Mouse (Mus musculus): Measurements from ENCODE around the gene Ccl17. TPM values are rescaled to one million over a fixed set of nuclear protein-coding genes. Genes with fewer than 3 reads are reported as not detected.
"Not testable (repeated sequence)": the region's sequence is repeated elsewhere in the genome, so short reads cannot be mapped to it uniquely, and the experiment has no call there.

The Ccl17 gene
- polyA plus RNA-seq, 1 experiment from 2014 or later, result 0.32 TPM

DNA sequence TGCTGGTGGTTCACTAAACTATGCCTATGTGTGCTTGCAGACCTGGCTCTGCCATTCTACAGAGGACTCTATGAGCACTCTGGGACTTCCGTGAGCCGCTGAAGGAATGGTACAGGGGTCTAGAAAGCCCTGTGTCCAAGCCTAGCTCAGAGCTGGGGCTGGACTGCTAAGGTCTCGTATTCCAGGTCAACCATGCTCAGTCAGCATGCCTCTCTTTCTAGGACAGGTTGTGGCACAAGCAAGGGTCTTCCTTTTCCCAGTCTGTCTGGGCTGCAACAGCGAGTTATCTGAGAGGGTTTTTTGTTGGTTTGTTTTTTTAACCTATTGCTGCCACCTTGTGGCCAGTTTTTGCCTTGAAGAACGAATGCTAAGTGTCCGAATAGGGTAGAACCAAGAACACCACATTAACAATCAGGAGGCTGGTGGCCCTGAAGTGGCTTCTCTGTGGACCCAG, 2.4 kb downstream of the Ccl17 start:
- 32% methylated on average over 6 of the region's 6 CpGs for WGBS
- peak; percentile 61; the same call in 1 of the 2 replicates for ATAC-seq (ENCODE audit: borderline replicate concordance, extremely low read depth, low FRiP score, low TSS enrichment)

DNA sequence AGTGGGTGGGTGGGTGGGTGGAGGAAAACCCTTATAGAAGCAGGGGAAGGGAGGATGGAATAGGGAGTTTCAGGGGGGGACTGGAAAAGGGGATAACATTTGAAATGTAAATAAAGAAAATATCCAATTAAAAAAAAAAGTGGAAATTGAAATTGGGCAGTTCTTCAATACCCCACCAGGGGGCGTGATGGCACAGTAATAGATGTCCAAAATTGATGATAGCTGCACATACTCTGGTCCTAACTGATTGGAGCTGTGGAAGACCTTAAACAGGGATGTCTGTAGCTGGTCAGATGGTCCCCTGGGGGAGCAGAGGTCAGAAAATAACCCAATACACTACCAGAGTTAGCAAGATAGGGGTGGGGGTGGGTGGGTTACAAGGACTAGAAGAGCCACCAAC, 4.3 kb downstream of the Ccl17 start:
- no peak overlapping the region for H3K4me3 ChIP-seq
- H3K4me2 ChIP-seq, result no peak overlapping the region
- no peaks in the 10 kb centered on the region for H3K9me3 ChIP-seq
- no peaks in the 10 kb centered on the region for H3K27me3 ChIP-seq
- no peaks in the 10 kb centered on the region for H3K4me1 ChIP-seq
- ATAC-seq (ENCODE audit: borderline replicate concordance, extremely low read depth, low FRiP score, low TSS enrichment), result no peak
- no peak overlapping the region for H3K27ac ChIP-seq
- H3K9ac ChIP-seq, result no peak overlapping the region
- no peaks in the 10 kb centered on the region for H3K36me3 ChIP-seq
- WGBS, result 0% methylated on average over 1 of the region's 1 CpGs

More for the DNA sequence above, 2.4 kb downstream of the Ccl17 start:
- no peaks in the 10 kb centered on the region for H3K9me3 ChIP-seq
- H3K4me3 ChIP-seq, result no peak overlapping the region
- H3K36me3 ChIP-seq, result no peaks in the 10 kb centered on the region
- H3K4me2 ChIP-seq, result no peak overlapping the region
- no peak overlapping the region for H3K9ac ChIP-seq
- H3K27ac ChIP-seq, result no peak overlapping the region
- H3K4me1 ChIP-seq, result no peaks in the 10 kb centered on the region
- H3K27me3 ChIP-seq, result no peaks in the 10 kb centered on the region

DNA sequence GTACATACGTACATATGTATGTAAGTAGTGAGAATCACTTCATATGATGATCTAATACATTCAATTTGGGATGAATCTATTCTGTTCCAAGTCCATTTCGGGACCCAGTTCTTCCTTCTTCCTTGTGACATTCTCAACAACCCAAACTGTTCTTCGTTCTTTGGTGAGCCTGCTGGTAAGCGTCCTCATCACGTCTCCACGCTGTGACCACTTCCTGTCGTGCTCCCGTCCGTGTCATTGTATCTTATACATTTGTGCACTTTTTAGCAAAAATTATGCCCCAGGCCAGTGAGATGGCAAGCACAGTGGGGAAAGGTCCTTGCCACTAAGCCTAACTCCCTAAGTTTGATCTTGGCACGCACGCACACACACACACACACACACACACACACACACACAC, 7.7 kb downstream of the Ccl17 start:
- Histone ChIP-seq H3K27me3 (no peaks in the 10 kb centered on the region), H3K9me3 (no peaks in the 10 kb centered on the region), H3K4me1 (no peaks in the 10 kb centered on the region), H3K9ac (no peak overlapping the region), H3K4me3 (no peak overlapping the region), H3K27ac (no peak overlapping the region), H3K36me3 (peaks cover 17% of the 10 kb centered on the region), H3K4me2 (no peak overlapping the region)
- no peak for ATAC-seq (ENCODE audit: borderline replicate concordance, extremely low read depth, low FRiP score, low TSS enrichment)
- WGBS, result 70% methylated on average over 11 of the region's 11 CpGs

DNA sequence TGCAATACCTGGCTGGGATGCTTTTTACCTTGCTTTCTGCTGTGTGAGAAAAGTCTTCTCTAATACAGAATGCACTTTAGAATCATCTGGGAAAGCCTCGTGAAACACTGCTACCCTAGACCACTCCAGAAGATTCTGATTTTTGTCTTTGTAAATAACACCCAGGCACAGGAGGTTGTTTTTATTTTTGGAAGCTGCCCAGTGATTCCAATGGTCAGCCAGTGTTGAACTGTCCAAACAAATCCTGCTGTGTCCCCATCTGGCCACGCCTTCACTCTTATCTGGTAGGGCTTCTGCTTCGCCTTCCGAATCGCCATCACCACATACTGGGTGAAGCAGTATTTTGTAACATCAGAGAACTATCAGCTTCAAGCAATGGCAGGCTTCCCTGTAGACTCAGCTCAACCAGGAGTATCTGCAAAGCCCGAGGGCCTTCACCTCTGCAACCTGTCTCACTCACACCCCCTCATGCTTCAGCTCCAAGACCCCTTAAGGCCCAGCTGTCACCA, 9.5 kb downstream of the Ccl17 start:
- no peak for ATAC-seq (ENCODE audit: borderline replicate concordance, extremely low read depth, low FRiP score, low TSS enrichment)
- H3K4me2 ChIP-seq, result no peak overlapping the region
- 60% methylated on average over 6 of the region's 6 CpGs for WGBS

DNA sequence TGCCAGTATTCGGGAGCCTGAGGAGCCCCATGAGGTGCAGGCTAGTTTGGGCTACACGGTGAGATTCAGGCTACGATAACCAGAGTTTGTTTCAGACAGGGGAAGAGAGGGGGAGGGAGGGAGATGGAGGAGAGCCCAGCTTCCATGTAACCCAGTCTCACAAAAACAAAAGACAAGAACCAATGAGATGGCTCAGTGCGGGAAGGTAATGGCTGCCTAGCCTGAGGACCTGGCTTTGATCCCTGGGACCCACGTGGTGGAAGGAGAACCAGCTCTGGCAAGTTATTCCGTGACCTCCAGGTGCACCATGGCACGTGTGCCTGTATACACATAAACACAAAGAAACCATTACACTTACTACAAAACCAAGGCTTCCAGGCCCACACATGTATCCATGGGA, 10.3 kb downstream of the Ccl17 start:
- no peaks in the 10 kb centered on the region for H3K27me3 ChIP-seq
- peaks cover 37% of the 10 kb centered on the region for H3K36me3 ChIP-seq
- no peak overlapping the region for H3K9ac ChIP-seq
- no peak overlapping the region for H3K4me2 ChIP-seq
- no peak overlapping the region for H3K27ac ChIP-seq
- ATAC-seq (ENCODE audit: borderline replicate concordance, extremely low read depth, low FRiP score, low TSS enrichment), result no peak
- no peak overlapping the region for H3K4me3 ChIP-seq
- H3K4me1 ChIP-seq, result no peaks in the 10 kb centered on the region
- H3K9me3 ChIP-seq, result no peaks in the 10 kb centered on the region
- WGBS, result 86% methylated on average over 7 of the region's 7 CpGs

More for the DNA sequence above, 9.5 kb downstream of the Ccl17 start:
- Histone ChIP-seq H3K4me1 (no peaks in the 10 kb centered on the region), H3K9ac (no peak overlapping the region), H3K27ac (no peak overlapping the region), H3K27me3 (no peaks in the 10 kb centered on the region), H3K9me3 (no peaks in the 10 kb centered on the region), H3K36me3 (peaks cover 32% of the 10 kb centered on the region), H3K4me3 (no peak overlapping the region)

DNA sequence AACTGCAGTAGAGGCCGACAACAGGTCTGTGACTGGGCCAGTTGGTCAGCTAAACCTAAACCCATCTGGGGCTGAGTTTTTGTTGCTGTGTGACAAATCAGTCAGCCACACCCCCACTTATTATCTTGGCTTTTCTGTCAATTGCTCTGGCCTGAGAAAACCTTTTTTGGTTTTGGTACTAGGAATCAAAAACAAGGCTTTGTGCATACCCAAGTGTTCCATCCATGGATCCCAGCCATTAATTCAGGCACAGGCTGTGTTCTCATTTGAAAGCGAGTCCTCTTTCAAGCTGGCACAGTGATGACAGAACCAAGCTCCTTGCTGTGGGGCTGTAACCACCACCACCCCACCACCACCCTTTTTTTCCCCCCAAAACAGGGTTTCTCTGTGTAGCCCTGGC, 11.1 kb downstream of the Ccl17 start:
- no peak overlapping the region for H3K4me2 ChIP-seq
- H3K4me1 ChIP-seq, result no peaks in the 10 kb centered on the region
- H3K4me3 ChIP-seq, result no peak overlapping the region
- H3K9me3 ChIP-seq, result no peaks in the 10 kb centered on the region
- peaks cover 44% of the 10 kb centered on the region for H3K36me3 ChIP-seq
- no peak overlapping the region for H3K9ac ChIP-seq
- H3K27ac ChIP-seq, result no peak overlapping the region
- no peaks in the 10 kb centered on the region for H3K27me3 ChIP-seq
- ATAC-seq (ENCODE audit: borderline replicate concordance, extremely low read depth, low FRiP score, low TSS enrichment), result no peak
- 94% methylated on average over 2 of the region's 2 CpGs for WGBS

DNA sequence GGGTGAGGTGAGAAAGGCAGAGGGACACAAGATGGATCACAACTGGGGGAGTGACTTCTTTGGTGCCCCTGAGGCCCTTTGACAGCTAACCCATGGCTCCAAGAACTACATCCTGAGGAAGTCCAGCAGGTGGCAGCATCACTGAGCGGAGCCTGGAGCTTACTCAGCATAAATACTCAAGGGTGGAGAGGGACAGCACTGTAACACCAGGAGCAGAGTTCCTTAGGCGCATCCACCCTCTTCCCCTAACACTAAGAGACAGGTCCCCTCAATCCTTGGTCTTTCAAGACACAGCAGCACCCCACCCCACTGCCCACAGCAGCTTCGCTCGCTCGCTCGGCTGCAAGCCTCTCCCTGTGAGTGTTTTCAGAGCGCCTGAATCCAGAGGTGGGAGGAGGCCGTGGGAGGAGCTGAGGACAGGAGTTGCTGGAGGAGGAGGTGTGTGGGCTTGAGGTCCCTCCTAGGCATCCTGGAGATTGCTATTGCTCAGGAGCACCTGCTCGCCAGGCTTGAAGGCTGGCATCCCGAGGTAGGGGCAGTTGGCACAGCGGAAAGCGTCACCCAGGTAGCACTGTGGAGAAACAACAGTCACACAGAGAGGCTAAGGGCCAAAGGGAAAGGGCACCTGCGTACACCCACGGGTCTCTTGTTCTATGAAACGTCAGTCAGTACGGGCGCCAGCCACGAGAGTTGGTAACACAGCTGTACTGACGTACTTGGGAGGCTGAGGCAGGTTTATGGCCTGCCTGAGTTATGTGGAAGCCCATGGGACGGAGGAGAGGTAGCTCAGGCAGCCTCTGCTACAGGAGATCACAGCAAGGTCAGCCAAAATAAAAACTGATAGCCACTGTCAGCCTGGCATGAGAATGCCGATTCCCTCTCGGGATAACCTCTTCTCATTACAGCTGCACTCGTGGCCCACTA, 12.6 kb downstream of the Ccl17 start:
- Histone ChIP-seq H3K4me1 (no peaks in the 10 kb centered on the region), H3K4me2 (no peak overlapping the region), H3K9me3 (no peaks in the 10 kb centered on the region), H3K4me3 (no peak overlapping the region), H3K27me3 (no peaks in the 10 kb centered on the region), H3K27ac (no peak overlapping the region), H3K36me3 (peaks cover 53% of the 10 kb centered on the region), H3K9ac (no peak overlapping the region)
- ATAC-seq (ENCODE audit: borderline replicate concordance, extremely low read depth, low FRiP score, low TSS enrichment), result peak; percentile 50
- WGBS, result 79% methylated on average over 23 of the region's 23 CpGs

DNA sequence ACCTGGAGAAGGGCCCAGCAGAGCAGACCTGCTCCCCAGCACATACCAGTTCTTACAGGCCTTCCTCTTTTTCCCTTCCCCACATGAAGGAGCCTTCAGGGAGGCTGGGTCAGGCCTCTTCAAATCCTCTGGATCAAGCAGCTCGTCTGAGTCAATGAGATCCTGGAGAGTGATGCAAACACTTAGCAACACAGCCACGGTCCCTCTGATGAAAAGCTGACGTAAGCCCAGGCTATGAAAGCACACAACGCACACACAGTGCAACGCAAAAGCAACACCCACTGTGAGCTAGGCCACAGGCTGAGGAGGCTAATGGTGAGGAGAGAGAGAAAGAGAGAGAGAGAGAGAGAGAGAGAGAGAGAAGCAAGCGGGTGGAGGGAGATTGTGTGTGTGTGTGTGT, 14.9 kb downstream of the Ccl17 start:
- Histone ChIP-seq H3K4me2 (no peak overlapping the region), H3K4me3 (no peak overlapping the region), H3K9ac (no peak overlapping the region), H3K4me1 (no peaks in the 10 kb centered on the region), H3K27me3 (no peaks in the 10 kb centered on the region), H3K27ac (no peak overlapping the region), H3K36me3 (peaks cover 67% of the 10 kb centered on the region), H3K9me3 (no peaks in the 10 kb centered on the region)
- no peak for ATAC-seq (ENCODE audit: borderline replicate concordance, extremely low read depth, low FRiP score, low TSS enrichment)
- WGBS, result 77% methylated on average over 6 of the region's 6 CpGs

DNA sequence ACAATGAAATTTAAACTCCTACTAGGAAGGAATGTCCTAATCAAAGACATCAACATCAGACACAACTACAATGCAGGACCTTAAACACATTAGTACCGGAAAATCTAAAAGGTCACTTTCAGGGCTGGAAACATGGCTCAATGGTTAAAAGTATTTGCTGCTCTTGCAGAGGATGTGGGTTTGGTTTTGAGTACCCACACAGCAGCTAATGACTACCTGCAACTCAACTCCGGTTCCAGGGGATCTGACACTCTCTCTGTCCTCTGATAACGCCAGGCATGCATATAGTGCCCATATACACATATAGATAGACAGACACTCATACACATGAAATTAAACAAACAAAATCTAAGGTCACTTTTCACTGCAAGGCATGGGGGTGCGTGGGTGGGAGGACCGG, 16.0 kb downstream of the Ccl17 start:
- H3K36me3 ChIP-seq, result peaks cover 70% of the 10 kb centered on the region
- 90% methylated on average over 5 of the region's 5 CpGs for WGBS

DNA sequence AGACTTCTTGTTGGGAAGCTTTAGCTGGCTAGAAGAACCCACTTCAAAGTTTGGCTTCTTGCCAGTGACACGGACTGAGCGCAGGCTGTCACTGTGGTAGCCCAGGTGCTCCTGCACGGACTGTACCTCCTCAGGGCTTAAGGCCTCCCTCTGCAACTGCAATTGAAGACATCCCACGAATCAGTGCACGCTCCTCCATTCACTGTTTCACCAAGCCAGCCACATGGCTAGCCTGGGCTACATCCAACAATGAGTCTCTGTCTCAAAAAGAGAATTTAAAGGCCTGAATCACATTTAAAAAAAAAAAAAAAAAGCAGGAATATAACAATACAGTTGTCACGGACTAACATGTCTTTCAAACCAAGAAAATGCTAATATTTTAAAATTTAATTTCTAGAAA, 18.0 kb downstream of the Ccl17 start:
- H3K27me3 ChIP-seq, result no peaks in the 10 kb centered on the region
- H3K9me3 ChIP-seq, result no peaks in the 10 kb centered on the region
- H3K4me1 ChIP-seq, result no peaks in the 10 kb centered on the region
- H3K27ac ChIP-seq, result no peak overlapping the region
- no peak overlapping the region for H3K4me2 ChIP-seq
- no peak overlapping the region for H3K9ac ChIP-seq
- WGBS, result 82% methylated on average over 6 of the region's 6 CpGs
- H3K4me3 ChIP-seq, result no peak overlapping the region
- ATAC-seq (ENCODE audit: borderline replicate concordance, extremely low read depth, low FRiP score, low TSS enrichment), result no peak
- H3K36me3 ChIP-seq, result peaks cover 64% of the 10 kb centered on the region

More for the DNA sequence above, 16.0 kb downstream of the Ccl17 start:
- no peaks in the 10 kb centered on the region for H3K4me1 ChIP-seq
- no peak overlapping the region for H3K4me2 ChIP-seq
- no peak overlapping the region for H3K9ac ChIP-seq
- H3K4me3 ChIP-seq, result no peak overlapping the region
- ATAC-seq (ENCODE audit: borderline replicate concordance, extremely low read depth, low FRiP score, low TSS enrichment), result no peak
- no peaks in the 10 kb centered on the region for H3K27me3 ChIP-seq
- H3K27ac ChIP-seq, result no peak overlapping the region
- H3K9me3 ChIP-seq, result no peaks in the 10 kb centered on the region

DNA sequence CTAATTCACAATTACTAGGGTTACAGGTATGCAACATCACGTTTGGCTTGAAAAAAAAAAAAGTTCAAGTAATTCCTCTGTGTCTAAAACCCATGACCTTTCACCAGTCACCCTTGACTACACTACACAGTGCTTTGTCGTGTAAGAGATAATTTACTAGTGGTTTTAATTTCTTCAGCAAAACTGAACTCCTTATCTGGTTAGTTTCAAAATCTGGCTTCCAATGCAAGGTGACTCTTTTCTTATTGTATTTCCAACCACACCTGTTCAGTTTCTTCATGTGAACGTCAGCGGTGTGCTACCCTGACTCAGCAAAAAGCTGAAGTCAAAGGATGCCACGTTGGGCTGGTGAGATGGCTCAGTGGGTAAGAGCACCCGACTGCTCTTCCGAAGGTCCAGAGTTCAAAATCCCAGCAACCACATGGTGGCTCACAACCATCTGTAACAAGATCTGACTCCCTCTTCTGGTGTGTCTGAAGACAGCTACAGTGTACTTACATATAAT, 23.7 kb downstream of the Ccl17 start:
- H3K27ac ChIP-seq; H3K4me3 ChIP-seq; H3K9me3 ChIP-seq; ATAC-seq (ENCODE audit: borderline replicate concordance, extremely low read depth, low FRiP score, low TSS enrichment); H3K9ac ChIP-seq; H3K27me3 ChIP-seq; H3K4me2 ChIP-seq: not testable (repeated sequence)
- H3K36me3 ChIP-seq, result peaks cover 21% of the 10 kb centered on the region
- WGBS, result 66% methylated on average over 7 of the region's 7 CpGs
- peaks cover 11% of the 10 kb centered on the region for H3K4me1 ChIP-seq

DNA sequence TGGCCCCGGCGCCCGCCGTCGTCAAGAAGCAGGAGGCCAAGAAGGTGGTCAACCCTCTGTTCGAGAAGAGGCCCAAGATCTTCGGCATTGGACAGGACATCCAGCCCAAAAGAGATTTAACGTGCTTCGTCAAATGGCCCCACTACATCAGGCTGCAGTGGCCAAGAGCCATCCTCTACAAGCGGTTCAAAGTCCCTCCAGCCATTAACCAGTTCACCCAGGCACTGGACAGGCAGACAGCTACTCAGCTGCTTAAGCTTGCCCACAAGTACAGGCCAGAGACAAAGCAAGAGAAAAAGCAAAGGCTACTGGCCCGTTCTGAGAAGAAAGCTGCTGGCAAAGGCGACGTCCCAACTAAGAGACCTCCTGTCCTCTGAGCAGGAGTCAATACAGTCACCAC, 25.5 kb downstream of the Ccl17 start:
- ATAC-seq (ENCODE audit: borderline replicate concordance, extremely low read depth, low FRiP score, low TSS enrichment); H3K36me3 ChIP-seq; H3K9me3 ChIP-seq; H3K27ac ChIP-seq; H3K9ac ChIP-seq; H3K4me3 ChIP-seq; H3K27me3 ChIP-seq; H3K4me2 ChIP-seq: not testable (repeated sequence)
- WGBS, result 90% methylated on average over 13 of the region's 13 CpGs
- peaks cover 15% of the 10 kb centered on the region for H3K4me1 ChIP-seq

All from lung, embryonic 15.5 days (tissue).